Mouse (Mus musculus) splenic B cell, adult 2 months (primary cell): ENCODE measurements around the gene Cdhr5.
"Not testable (repeated sequence)": the region's sequence is repeated elsewhere in the genome, so short reads cannot be mapped to it uniquely, and the experiment has no call there.

ENCODE experiments used
- DNase-seq: peaks from one replicate; pipeline ENCODE4 v3.0.0-alpha.2; 2011; ENCODE audit warnings: low read depth, low spot score
- H3K27me3 ChIP-seq: 2 replicates; pipeline ENCODE4 v1.6.1; 2012; ENCODE audit warnings: mild to moderate bottlenecking, low read length, moderate library complexity, mixed read lengths; ENCODE audit not compliant: control insufficient read depth, poor library complexity, insufficient read depth, severe bottlenecking
- H3K36me3 ChIP-seq: 2 replicates; pipeline ENCODE4 v1.6.1; 2012; ENCODE audit warnings: mild to moderate bottlenecking, low read length, moderate library complexity, mixed read lengths; ENCODE audit not compliant: control insufficient read depth, poor library complexity, insufficient read depth, severe bottlenecking

Gene Cdhr5

DNA sequence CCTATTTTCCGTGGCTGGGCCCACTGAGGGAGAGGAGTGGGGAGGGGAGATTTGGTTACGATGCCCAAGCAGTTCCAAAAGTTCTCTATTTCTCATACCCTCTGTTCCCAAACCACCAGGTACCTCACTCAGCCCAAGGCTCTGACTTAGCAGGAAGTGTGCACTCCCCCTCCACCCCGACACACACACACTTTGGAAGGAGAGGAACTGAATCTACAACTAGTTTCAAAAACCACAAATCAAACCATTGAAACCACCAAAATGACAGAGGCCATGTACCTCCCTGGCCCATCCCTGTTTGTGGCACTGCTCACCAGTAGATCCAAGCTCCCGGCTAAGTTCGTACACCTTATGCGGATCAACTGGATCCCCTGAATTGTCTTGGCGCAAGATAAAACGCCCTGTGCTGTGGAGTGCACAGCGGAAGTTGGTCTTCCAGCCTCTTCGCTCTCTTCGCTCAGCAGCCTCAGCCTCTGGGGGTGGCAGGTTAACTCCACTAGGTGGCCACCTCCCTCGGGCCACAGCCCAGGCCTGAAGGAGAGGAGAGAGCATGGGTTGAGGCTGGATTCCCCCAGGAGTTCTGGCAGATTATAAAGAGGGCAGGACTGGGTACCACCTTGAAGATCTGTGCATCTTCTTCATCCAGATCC is 11.7 kb downstream of the Cdhr5 start:
- no peaks in the 10 kb centered on the region for H3K27me3 ChIP-seq
- peak; percentile 71 for DNase-seq
- peaks cover 15% of the 10 kb centered on the region for H3K36me3 ChIP-seq

DNA sequence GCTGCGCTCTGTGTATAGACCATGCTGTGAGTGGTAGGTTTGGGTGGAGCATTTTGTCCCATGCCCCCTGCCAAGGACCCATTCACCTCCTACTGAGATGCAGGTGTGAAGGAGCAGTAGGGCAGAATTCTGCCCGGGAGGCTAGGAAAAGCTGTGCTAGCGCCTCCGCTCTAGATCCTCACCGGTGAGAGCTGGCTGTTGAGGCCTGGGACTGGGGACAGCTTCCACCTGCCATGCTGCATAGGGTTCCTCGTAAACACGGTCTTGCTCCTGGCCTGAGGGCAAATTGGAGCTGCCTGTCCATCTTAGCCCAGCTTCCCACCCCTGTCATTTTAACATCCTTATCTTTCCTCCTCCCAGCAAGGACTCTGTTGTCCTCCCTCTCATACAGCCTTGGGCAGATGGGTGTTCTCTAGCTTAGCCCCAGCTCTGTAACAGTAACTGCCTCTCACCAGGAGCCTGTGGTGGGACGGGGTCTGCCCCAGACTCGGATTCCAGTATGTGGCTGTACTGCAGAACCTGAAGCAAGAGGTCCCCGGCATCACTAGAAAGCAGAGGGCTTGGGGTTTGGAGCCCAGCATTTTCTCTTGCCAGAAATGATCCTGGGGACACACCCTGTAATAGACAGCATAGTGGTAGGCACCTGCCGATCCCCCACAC is 12.4 kb downstream of the Cdhr5 start:
- no peaks in the 10 kb centered on the region for H3K27me3 ChIP-seq
- no peak for DNase-seq
- H3K36me3 ChIP-seq = peaks cover 21% of the 10 kb centered on the region

DNA sequence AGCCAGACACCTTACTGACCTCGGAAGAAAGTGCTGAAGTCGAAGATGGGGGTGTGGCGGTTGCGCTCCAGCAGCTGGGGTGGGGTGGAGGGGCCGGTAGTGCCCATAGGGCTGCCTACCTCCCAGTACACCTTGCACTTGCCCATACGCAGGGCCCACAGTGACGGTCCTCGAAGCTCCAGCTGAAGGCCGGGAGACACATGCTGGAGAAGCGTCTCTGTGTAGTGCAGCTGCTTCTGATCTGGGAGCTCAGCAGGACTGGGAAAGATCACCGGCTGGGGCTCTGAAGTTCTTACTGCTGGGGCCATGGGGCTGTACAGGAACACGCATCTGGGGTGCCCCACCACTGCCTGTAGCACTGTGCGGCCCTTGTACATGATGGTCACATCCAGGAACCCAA is 12.9 kb downstream of the Cdhr5 start:
- H3K27me3 ChIP-seq = no peaks in the 10 kb centered on the region
- DNase-seq = no peak
- H3K36me3 ChIP-seq = peaks cover 24% of the 10 kb centered on the region

DNA sequence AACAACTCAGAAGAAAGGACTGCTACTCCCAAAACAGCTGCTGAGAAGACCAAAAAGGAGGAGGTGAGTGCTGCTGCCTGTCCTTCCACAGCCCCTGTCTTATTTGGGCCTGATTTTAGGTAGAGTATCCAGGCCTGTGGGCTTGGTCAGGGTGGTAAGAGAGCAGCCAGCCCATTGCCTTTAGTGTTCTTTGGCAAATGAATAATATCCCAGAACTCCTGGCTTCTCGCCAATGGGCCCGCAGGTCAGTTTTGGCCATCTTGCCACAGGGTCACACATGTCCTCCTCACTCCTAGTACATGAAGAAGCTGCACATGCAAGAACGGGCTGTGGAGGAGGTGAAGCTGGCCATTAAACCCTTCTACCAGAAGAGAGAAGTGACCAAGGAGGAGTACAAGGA is 15.1 kb downstream of the Cdhr5 start:
- DNase-seq = no peak
- peaks cover 25% of the 10 kb centered on the region for H3K36me3 ChIP-seq
- no peaks in the 10 kb centered on the region for H3K27me3 ChIP-seq

DNA sequence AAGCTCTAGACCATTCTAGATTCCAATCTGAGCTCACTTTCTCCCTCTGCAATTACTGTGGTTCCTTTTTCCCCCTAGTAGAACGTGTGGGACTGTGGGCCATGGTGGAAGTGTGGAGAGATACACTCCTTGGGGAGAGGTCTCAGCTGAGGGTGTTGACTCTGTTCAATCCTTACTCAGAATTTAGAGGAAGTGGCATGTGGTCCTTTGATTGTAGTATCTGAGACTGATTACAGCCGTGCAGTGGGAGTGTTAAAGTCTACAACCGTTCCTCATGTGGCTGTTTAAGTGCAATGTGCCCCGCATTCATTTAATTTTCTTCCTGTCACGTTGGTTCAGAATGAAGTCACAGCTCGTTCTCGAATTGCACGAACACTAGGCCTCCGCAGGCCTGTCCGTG is 20.4 kb downstream of the Cdhr5 start:
- DNase-seq = no peak
- Histone ChIP-seq H3K27me3 (no peaks in the 10 kb centered on the region), H3K36me3 (peaks cover 32% of the 10 kb centered on the region)

DNA sequence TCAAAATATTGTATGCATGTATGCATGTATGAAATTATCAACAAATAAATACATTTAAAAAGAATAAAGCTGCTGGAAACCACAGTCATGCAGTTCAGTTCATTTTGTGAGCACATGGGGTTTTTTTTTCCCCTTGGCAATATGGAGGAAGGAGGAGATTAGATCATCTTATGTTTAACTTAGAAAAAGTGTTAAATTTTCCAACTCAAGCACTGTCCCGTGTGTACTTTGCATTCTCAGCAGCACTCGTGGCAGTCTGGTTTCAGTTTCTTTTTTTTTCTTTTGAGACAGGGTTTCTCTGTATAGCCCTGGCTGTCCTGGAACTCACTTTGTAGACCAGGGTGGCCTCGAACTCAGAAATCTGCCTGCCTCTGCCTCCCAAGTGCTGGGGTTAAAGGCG is 26.1 kb downstream of the Cdhr5 start:
- H3K36me3 ChIP-seq = peaks cover 17% of the 10 kb centered on the region
- not testable (repeated sequence) for DNase-seq, H3K27me3 ChIP-seq

DNA sequence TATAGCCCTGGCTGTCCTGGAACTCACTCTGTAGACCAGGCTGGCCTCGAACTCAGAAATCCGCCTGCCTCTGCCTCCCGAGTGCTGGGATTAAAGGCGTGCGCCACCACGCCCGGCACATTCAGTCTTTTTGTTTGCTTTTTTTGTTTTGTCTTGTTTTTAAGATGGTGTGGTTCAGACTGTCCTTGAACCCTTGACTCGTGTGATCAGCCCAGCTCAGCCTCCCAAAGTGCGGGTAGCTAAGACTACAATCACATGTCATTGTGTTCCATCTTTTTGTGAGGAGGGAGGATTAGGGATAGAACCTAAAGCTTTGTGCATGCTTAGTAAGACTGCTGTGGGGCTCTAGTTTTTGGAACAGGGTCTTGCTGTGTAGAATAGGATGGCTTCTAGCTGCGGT is 45.0 kb downstream of the Cdhr5 start:
- Histone ChIP-seq H3K36me3 (peaks cover 6% of the 10 kb centered on the region), H3K27me3 (no peaks in the 10 kb centered on the region)
- DNase-seq = no peak

DNA sequence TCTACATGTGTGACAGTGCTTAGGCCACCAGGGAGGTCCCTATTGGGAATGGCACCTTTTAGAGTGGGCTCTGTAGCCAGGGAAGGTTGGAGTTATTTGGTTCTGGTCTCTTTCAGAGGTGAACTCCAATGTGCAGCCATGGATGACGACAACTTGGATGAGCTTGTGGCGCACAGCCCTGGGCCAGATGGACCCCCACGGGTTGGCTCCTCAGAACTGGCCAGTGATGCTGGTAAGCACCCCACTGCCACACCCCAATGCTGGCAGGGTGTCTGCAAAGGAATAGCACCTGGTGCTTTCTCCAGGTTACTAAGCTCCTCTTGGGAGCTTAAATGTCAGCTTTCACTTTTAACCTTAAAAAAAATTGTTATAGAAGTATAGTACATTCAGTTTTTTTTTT is 45.5 kb downstream of the Cdhr5 start:
- DNase-seq = no peak
- Histone ChIP-seq H3K36me3 (peaks cover 6% of the 10 kb centered on the region), H3K27me3 (no peaks in the 10 kb centered on the region)

DNA sequence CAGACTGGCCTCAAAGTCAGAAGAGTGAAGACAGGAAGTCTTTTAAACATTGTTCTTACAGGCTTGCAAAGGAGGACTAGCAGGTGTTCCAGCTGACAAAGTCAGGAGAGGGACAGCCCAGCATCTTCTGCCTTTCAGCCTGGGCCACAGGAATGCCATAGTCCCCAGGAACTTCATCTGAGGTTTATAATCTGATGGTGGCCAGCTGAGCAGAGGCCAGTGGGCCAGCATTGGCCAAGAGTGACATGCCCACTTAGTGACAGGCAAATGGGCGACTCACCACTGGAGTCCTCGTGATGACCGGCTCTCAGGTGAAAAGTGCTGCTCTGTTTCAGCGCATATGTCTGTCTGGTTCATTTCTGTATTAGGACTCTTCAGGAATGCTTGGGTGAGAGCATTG is 46.0 kb downstream of the Cdhr5 start:
- H3K36me3 ChIP-seq = peaks cover 4% of the 10 kb centered on the region
- H3K27me3 ChIP-seq = no peaks in the 10 kb centered on the region
- no peak for DNase-seq

DNA sequence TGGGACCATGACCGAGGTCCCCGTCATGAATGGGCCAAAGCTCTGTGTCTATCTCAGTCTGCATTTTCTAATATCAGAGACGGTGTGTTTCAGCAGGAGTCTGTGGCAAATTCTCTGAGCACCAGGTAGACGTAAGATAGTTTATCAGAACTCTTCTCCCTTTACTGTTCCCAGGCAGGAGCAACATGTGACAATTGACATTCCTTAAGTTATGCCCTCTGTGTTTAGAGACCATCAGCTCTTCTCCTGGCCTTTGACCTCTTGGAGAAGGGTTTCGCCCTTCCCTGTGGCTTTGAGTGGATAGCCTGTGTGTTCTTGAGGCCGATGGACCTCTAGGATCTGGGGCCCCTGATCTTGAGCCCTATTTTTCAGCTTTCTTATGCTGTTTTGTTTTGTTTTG is 46.9 kb downstream of the Cdhr5 start:
- H3K27me3 ChIP-seq = no peaks in the 10 kb centered on the region
- H3K36me3 ChIP-seq = peaks cover 4% of the 10 kb centered on the region
- no peak for DNase-seq

DNA sequence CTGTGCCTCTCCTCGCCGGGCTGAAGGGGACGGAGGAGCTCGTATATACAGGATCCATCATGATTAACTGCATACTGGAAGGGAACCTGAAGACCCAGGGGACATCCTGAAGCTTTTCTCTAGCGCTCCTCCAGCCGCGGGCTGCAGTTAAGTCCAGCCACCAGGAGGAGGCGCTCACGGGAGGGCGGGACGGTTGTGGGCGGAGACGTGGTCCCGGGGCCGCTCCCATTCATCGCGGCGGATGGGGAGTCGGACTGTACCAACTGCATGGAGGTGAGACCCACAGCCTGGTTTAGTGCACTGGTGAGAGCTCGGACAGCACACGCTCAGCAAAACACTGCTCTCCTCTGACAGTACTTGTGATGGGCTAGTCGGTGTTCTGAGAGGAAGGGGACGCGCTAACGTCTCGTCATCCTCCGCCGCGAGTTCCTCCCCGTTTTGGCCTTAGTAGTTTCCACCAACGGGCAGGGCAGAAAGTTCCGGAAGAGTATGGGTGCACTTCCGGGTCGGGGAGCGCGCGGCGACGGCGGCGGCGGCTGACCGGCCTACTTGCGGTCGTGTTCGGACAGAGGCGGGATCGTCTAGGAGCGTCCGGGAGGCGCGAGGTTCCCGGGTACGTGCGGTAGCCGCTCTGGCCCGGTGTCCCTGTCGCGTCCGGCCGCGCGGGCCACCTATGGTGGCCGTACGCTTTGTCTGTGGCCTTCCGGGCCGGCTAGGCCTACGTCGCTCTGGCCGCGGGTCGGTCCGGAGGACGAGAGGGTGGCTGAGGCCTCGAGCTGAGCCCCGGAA is 48.1 kb downstream of the Cdhr5 start, which contains the start of gene Phrf1:
Phrf1 (plus strand) TSS at position 506 of the 789 bp plus-strand sequence.
- Histone ChIP-seq H3K36me3 (peaks cover 4% of the 10 kb centered on the region), H3K27me3 (no peaks in the 10 kb centered on the region; the same call in 1 of the 2 replicates)
- peak; percentile 94 for DNase-seq

DNA sequence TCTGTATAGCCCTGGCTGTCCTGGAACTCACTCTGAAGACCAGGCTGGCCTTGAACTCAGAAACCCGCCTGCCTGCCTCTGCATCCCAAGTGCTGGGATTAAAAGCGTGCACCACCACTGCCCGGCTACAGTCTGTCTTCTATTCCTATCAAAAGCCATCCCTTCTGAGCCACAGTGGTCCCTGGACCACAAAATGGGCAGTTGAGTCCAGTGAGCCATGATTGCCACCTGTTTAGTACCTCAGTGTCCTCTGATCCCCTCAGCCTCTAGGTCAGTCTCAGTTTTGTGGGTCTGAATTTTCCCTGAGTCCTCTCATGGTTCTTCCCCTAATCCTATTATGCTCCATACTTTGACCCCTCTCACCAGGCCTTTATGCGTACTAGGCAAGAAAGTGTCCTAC is 48.8 kb downstream of the Cdhr5 start:
- no peak for DNase-seq
- Histone ChIP-seq H3K27me3 (no peaks in the 10 kb centered on the region; the same call in 1 of the 2 replicates), H3K36me3 (peaks cover under 1% of the 10 kb centered on the region)

DNA sequence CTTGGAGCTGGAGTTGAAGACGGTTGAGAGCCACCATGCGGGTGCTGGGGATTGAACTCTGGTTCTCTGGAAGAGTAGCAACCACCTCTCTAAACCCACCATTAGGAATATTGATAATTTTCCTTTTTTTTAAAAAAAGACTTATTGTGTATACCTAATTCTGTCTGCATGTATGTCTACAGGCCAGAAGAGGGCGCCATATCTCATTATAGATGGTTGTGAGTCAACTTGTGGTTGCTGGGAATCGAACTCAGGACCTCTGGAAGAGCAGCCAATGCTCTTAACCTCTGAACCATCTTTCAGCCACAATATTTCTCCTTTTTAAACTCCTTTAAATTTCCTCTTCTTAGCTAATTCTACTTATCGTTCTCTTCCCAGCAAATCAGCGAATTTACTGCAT is 50.1 kb downstream of the Cdhr5 start:
- Histone ChIP-seq H3K27me3 (no peaks in the 10 kb centered on the region; the same call in 1 of the 2 replicates), H3K36me3 (no peaks in the 10 kb centered on the region; the same call in 1 of the 2 replicates)
- peak; percentile 31 for DNase-seq

DNA sequence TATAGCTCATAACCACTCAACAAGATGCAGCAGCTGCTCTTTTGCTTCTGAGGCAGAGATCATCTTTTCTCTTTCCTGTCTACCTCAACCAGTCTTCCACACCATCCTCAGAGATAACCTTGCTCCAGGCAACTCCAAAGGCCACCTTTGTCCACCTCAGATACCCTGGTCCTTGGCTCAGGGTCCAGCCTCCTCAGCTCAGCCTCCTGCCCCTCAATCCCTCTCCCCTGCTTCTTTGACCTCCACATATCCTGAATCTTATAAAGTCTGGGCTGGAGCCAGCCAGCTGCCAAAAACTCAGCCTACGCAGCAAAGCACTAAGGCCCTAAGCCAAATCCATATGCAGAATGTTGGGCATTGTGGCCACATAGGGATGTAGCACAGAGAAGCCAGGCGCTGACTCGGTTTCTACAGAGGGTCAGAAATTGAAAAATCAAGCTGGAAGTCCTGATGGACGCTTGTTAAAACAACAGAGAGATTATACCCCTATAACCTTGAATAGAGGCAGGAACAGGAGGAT is 53.8 kb downstream of the Cdhr5 start:
- no peaks in the 10 kb centered on the region; the same call in 1 of the 2 replicates for H3K27me3 ChIP-seq
- DNase-seq = no peak
- no peaks in the 10 kb centered on the region for H3K36me3 ChIP-seq

DNA sequence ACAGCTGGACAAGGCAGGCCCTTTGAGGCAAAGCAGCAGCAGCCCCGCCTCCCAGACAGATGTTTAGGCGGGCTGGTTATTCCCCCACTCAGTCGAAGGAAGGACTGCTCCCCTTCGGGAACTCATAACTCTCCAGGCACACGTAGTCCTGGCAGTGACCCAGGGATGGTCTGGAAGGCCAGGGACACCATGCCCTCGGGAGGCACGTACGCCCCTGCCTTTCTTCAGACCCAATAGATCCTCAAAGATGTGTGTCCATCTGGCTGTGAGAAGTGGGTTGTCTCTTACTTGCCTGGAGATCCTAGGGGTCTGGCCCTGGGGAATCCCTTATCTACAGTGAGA is 54.5 kb downstream of the Cdhr5 start:
- DNase-seq = no peak
- Histone ChIP-seq H3K27me3 (no peaks in the 10 kb centered on the region; the same call in 1 of the 2 replicates), H3K36me3 (no peaks in the 10 kb centered on the region)
